Mouse (Mus musculus): ENCODE results near the gene Ret.

The Ret gene

DNA sequence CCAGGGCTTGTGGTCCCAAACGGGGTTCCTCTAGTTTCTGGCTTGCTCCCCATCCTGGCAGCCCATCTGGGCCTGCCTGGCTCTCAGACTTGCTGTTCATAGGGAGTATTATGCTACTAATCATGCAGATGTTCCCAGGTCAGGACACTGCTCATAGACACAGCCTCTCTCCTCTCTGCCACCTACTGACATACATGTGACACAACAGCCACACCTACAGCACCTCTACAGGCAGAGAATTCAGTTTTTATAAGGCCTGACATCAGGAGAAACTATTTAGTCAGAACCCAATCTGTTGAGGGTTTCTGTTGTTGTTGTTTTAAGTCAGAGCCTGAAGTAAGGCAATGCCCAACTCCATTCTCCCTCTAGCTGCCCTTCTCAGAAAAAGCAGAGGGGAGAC is 85.7 kb downstream of the Ret start:
- no peak for DNase-seq (ENCODE audit: low read depth, low spot score)
